Mouse (Mus musculus): ENCODE measurements around the gene Rnf167. TPM values are rescaled to one million over a fixed set of nuclear protein-coding genes. Genes with fewer than 3 reads are reported as not detected.

The Rnf167 gene
- 10 to 100 TPM; 86.9 to 87.6 TPM for total RNA-seq (2021)

- DNase-seq (ENCODE audit: extremely low spot score in 1 of 2, low spot score in 1 of 2) = peak; percentile 81 to 85
Measured at GRCm38 (mm10) chr11:70646691-70647650, at the start of gene Rnf167, which contains the start of gene Slc25a11. Gene Rnf167, plus strand, starts transcription at chr11:70647235. Gene Slc25a11, minus strand, starts transcription at chr11:70647479.

GRCm38 (mm10) chr11:70597301-70597700 is 49.7 kb upstream of the Rnf167 start:
- DNase-seq (ENCODE audit: extremely low spot score in 1 of 2, low spot score in 1 of 2) = no peak

- no peak for DNase-seq (ENCODE audit: extremely low spot score in 1 of 2, low spot score in 1 of 2)
Measured at GRCm38 (mm10) chr11:70598451-70598953, 48.5 kb upstream of the Rnf167 start.

GRCm38 (mm10) chr11:70605024-70605566 is 41.9 kb upstream of the Rnf167 start:
- DNase-seq (ENCODE audit: extremely low spot score in 1 of 2, low spot score in 1 of 2) = peak; percentile 49 to 68

- no peak for DNase-seq (ENCODE audit: extremely low spot score in 1 of 2, low spot score in 1 of 2)
Measured at GRCm38 (mm10) chr11:70606717-70607116, 40.3 kb upstream of the Rnf167 start.

- DNase-seq (ENCODE audit: extremely low spot score in 1 of 2, low spot score in 1 of 2) = no peak
Measured at GRCm38 (mm10) chr11:70607611-70608010, 39.4 kb upstream of the Rnf167 start.

- DNase-seq (ENCODE audit: extremely low spot score in 1 of 2, low spot score in 1 of 2) = no peak
Measured at GRCm38 (mm10) chr11:70608381-70609066, 38.5 kb upstream of the Rnf167 start.

- no peak for DNase-seq (ENCODE audit: extremely low spot score in 1 of 2, low spot score in 1 of 2)
Measured at GRCm38 (mm10) chr11:70610752-70611151, 36.3 kb upstream of the Rnf167 start.

- DNase-seq (ENCODE audit: extremely low spot score in 1 of 2, low spot score in 1 of 2) = no peak
Measured at GRCm38 (mm10) chr11:70612505-70612904, 34.5 kb upstream of the Rnf167 start.

GRCm38 (mm10) chr11:70615074-70615473 is 32.0 kb upstream of the Rnf167 start:
- no peak for DNase-seq (ENCODE audit: extremely low spot score in 1 of 2, low spot score in 1 of 2)

GRCm38 (mm10) chr11:70615516-70616093 is 31.4 kb upstream of the Rnf167 start, which contains the start of gene 4930544D05Rik:
Gene 4930544D05Rik, plus strand, starts transcription at chr11:70615848.
- DNase-seq (ENCODE audit: extremely low spot score in 1 of 2, low spot score in 1 of 2) = no peak

GRCm38 (mm10) chr11:70619101-70619500 is 27.9 kb upstream of the Rnf167 start, which contains the start of gene Chrne:
Gene Chrne, minus strand, starts transcription at chr11:70619216.
- DNase-seq (ENCODE audit: extremely low spot score in 1 of 2, low spot score in 1 of 2) = no peak

- DNase-seq (ENCODE audit: extremely low spot score in 1 of 2, low spot score in 1 of 2) = no peak
Measured at GRCm38 (mm10) chr11:70621972-70622814, 24.8 kb upstream of the Rnf167 start.

- DNase-seq (ENCODE audit: extremely low spot score in 1 of 2, low spot score in 1 of 2) = no peak
Measured at GRCm38 (mm10) chr11:70623053-70623742, 23.8 kb upstream of the Rnf167 start.

GRCm38 (mm10) chr11:70625473-70625872 is 21.6 kb upstream of the Rnf167 start:
- DNase-seq (ENCODE audit: extremely low spot score in 1 of 2, low spot score in 1 of 2) = peak in 1 of 2 experiments; percentile 61

- DNase-seq (ENCODE audit: extremely low spot score in 1 of 2, low spot score in 1 of 2) = no peak
Measured at GRCm38 (mm10) chr11:70626877-70627276, 20.2 kb upstream of the Rnf167 start.

GRCm38 (mm10) chr11:70628431-70628830 is 18.6 kb upstream of the Rnf167 start:
- DNase-seq (ENCODE audit: extremely low spot score in 1 of 2, low spot score in 1 of 2) = no peak

GRCm38 (mm10) chr11:70629557-70629956 is 17.5 kb upstream of the Rnf167 start:
- no peak for DNase-seq (ENCODE audit: extremely low spot score in 1 of 2, low spot score in 1 of 2)

- DNase-seq (ENCODE audit: extremely low spot score in 1 of 2, low spot score in 1 of 2) = no peak
Measured at GRCm38 (mm10) chr11:70630129-70630528, 16.9 kb upstream of the Rnf167 start.

Data from layer of hippocampus, postnatal 25 days (tissue).